Mouse (Mus musculus): Measurements from ENCODE around the gene Cep57l1.

DNA sequence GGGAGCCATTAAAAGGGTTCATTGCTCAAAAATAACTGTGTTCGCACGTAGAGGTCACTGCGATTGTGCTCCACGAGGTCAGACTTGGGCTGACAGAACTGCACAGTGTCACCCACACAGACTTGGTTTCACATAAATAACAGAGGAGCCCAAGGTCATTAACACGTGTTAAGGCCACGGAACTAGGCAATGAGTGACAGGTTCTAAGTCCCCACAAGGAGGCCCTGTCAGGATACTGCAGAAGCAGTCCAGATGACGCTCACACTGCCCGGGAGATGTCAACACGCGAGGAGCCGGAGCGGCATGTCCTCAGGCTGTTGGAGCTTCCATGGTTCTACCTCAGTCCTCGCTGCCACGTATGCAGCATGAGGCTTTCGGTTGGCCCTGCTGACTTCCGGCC lies 72.4 kb downstream of the Cep57l1 start:
- TF ChIP-seq POLR2A (IDR thresholded peaks at IDR 0.05; ENCODE audit: insufficient read depth, low read length) (no peak), CTCF (IDR thresholded peaks at IDR 0.05; ENCODE audit: low read depth, low read length) (no peak), EP300 (IDR thresholded peaks at IDR 0.05; ENCODE audit: insufficient read depth, low read depth, low read length) (no peak)
